Mouse (Mus musculus): ENCODE measurements around the gene Ahcyl2.

The Ahcyl2 gene

DNA sequence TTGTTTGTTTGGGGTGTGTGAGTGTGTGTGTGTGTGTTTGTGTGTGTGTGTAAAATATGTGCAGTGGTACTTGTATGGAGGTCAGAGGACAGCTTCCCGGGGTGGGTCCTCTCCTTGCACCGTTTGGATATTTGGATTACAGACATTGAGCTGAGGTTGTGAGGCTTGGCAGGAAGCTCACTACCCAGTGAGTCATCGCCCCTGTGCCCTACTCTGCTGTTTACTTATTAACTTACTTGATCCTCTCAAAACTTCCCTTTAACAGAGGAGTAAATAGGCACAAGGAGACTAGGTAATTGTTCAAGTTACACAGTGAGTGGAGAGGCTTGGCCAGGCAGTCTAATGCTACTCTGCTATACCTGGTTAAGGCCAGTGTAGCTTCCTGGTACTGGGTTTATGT lies 81.0 kb downstream of the Ahcyl2 start:
- no peak for DNase-seq (ENCODE audit: extremely low read depth, low read depth, low spot score)

DNA sequence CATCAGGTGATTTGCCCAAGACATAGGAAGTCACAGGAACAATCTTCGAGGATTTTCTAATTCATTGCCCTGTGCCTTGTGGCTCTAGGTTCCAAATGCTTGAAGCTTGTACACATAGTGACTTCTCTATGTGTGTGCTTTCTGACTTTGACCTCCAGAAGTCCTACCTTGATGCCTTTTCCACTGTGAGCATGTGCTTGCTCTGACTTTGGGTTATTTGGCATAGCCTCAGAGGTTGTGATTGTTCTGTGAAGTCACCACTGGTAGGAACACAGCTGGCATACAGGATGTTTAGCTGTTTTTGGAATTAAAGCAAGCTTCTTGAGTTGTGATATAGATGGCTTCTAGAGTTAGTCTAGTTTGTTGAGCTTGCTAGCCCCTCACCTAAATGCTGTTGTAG lies 82.3 kb downstream of the Ahcyl2 start:
- DNase-seq (ENCODE audit: extremely low read depth, low read depth, low spot score), result no peak

DNA sequence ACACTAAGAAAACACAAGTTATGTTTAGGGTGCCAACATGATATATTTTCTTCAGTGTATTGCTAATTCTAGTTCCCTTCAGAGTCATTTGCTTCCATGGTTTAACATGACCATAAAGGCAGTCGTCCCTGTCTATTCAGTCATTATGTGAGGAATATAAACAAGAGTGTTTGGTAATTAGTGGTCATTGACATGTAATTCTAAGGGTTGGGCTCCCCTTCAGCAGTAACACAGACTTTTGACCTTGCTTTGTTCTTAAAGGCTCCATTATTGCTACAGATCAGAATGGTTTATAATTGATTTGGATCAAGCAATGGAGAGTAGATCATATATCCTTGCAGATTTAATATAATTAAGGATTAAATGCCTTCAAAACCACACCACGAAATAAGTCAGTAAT lies 82.9 kb downstream of the Ahcyl2 start:
- DNase-seq (ENCODE audit: extremely low read depth, low read depth, low spot score), result no peak

GRCm38 (mm10) chr6:29851873-29852272 lies 84.1 kb downstream of the Ahcyl2 start:
- no peak for DNase-seq (ENCODE audit: extremely low read depth, low read depth, low spot score)

GRCm38 (mm10) chr6:29853213-29853899 lies 85.5 kb downstream of the Ahcyl2 start:
- no peak for DNase-seq (ENCODE audit: extremely low read depth, low read depth, low spot score)

GRCm38 (mm10) chr6:29853900-29854390 lies 86.1 kb downstream of the Ahcyl2 start:
- no peak for DNase-seq (ENCODE audit: extremely low read depth, low read depth, low spot score)

- DNase-seq (ENCODE audit: extremely low read depth, low read depth, low spot score), result no peak
These were observed 90.8 kb downstream of the Ahcyl2 start for GRCm38 (mm10) chr6:29858619-29859018.

DNA sequence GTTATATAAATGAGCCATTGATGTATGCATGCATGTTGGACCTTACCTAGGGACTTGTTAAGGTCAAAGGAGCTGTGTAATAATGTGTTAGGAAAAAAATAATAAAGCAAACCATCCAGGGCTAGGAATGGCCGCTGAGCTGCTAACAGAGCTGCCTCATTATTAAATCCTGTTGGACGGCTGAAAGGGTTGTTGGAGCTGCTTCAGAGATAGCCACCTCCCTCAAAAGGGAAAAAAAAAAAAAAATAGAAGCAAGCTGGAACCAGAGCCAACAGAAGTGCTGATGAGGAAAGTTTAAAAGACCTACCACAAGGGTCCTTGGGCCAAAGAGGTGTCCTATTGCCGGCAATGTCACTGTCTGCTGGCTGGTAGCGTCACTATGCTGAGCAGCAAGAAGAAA lies 91.5 kb downstream of the Ahcyl2 start:
- DNase-seq (ENCODE audit: extremely low read depth, low read depth, low spot score), result no peak

DNA sequence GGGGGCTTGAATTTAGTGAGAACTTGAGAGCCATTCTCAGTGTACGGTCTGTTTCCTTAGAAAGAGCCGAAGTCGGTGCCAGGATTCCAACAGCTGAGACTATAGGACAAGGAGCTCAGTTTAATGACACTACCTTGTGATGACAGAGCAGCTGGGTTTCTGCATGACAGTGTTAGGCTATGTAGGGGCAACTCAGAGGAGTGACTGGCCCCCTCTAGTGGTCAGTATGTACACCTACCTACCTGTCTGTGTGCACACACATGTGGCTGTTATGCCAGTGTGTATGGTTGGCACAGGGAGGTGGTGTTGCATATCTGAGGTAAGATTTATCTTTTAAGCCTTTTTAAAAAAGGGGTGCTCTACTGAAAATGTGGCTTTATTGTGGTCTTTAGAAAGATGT lies 92.4 kb downstream of the Ahcyl2 start:
- DNase-seq (ENCODE audit: extremely low read depth, low read depth, low spot score), result no peak

DNA sequence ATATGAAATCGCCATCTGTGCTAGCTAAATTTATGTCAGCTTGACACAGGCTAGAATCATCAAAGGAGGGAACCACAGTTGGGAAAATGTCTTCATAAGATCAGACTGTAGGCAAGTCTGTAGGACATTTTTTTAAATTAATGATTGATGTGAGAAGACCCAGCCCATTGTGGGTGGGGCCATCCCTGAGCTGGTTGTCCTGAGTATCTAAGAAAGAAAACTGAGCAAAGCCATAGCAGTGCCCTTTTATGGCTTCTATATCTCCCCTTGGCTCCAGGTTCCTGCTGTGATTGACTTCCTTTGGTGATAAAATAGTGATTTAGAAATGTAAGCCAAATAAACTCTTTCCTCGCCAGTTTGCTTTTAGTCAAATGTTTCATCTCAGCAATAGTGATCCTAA lies 97.1 kb downstream of the Ahcyl2 start:
- DNase-seq (ENCODE audit: extremely low read depth, low read depth, low spot score), result no peak

DNA sequence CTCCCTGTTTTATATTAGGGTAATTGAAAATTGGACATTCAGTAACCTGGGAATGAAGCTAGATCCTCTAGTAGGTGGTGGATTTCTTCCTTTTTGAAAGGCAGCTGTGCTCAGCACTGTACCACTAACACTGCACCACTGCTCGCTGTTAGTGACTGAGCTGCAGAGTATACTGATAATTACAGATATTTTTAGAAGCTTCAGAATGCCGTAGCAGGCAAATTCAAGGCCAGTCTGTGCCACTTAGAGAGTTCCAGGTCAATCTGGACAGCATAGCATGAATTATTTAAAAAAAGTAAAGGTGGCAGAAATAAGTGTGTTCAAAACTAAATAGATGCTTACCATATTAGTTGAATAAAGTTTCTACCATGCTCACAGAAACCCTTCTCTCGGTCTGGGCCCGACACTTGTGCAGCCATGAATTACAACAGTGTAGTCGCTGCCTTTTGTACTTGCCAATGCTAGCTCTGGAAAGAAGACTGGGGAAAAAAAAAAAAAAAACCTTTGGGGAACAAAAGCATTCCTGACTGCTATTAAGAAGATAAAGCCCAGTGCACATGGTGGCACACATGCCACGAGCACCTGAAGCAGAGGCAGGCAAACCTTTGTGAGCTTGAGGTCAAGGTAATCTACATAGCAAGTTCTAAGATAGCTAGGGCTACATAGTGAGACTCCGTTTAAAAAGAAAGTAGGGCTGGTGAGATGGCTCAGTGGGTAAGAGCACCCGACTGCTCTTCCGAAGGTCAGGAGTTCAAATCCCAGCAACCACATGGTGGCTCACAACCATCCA lies 99.3 kb downstream of the Ahcyl2 start:
- DNase-seq (ENCODE audit: extremely low read depth, low read depth, low spot score), result no peak

DNA sequence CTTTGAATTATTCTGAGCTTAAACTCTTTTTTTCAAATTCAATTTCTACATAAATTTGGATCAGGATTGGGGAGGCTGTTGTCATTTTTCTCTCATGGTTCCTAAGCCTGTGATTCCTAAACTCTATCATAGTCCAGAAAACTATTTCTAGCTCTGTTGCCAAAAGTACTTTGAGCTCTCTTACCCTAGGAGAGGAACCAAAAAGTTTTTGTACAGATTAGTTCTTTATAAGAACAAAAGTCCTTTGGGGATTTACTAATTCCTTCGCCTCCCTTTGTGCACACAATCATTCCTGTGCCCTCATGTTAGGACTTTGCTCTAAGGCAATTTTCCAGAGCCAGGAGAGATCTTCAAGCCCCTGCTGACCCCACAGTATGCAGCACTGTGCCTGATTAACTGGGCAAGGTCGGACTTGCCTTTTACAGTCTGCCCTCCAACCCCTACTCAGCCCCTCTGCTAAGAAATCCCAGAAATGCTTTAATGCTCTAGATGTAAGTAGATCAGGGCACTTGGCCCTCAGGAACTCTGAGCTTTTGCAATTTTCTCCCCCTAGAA lies 100.6 kb downstream of the Ahcyl2 start:
- DNase-seq (ENCODE audit: extremely low read depth, low read depth, low spot score), result no peak

GRCm38 (mm10) chr6:29873654-29874053 lies 105.8 kb downstream of the Ahcyl2 start:
- DNase-seq (ENCODE audit: extremely low read depth, low read depth, low spot score), result no peak

- no peak for DNase-seq (ENCODE audit: extremely low read depth, low read depth, low spot score)
These were observed 107.8 kb downstream of the Ahcyl2 start for GRCm38 (mm10) chr6:29875576-29875975.

GRCm38 (mm10) chr6:29876782-29877181 lies 109.0 kb downstream of the Ahcyl2 start:
- DNase-seq (ENCODE audit: extremely low read depth, low read depth, low spot score), result no peak

GRCm38 (mm10) chr6:29879579-29879978 lies 111.8 kb downstream of the Ahcyl2 start:
- DNase-seq (ENCODE audit: extremely low read depth, low read depth, low spot score), result no peak

GRCm38 (mm10) chr6:29880796-29881195 lies 113.0 kb downstream of the Ahcyl2 start:
- no peak for DNase-seq (ENCODE audit: extremely low read depth, low read depth, low spot score)

- DNase-seq (ENCODE audit: extremely low read depth, low read depth, low spot score), result no peak
These were observed 114.1 kb downstream of the Ahcyl2 start for GRCm38 (mm10) chr6:29881936-29882335.

- no peak for DNase-seq (ENCODE audit: extremely low read depth, low read depth, low spot score)
These were observed 115.1 kb downstream of the Ahcyl2 start for GRCm38 (mm10) chr6:29882870-29883269.

DNA sequence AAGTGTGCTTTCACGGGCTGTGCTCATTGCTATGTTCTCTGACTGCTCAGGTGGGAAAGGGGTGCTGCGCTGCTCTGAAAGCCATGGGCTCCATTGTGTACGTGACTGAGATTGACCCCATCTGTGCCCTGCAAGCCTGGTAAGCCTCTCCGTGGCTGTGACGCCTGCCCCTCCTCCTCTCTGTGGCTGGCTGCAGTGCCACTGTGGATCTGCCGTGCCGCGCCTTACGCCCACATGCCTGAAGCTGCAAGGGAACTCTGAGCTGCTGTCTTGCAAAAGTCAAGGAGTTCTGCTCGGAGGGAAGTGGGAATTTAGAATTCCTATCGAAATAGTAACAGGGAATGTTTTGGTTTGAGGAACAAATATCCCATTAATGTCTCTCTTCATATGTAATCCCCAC lies 123.3 kb downstream of the Ahcyl2 start:
- no peak for DNase-seq (ENCODE audit: extremely low read depth, low read depth, low spot score)

DNA sequence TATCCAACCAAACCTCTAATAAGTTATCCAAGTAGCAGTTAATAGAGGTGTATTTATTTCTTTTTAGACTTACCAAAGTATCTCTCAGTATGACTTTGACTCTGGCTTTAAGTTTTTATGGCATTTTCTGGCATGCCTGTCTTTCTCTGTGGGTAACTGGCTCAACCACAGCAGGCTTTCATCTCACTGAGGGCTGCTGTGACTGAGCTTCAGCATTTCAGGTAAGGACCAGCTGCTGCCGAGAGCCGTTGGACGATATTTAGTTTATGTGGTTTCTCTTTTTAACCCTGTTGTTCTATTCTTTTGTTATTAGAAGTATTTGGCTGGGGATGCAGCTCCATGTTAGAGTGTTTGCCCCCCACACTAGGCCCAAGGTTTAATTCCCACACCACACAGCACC lies 129.2 kb downstream of the Ahcyl2 start:
- DNase-seq (ENCODE audit: extremely low read depth, low read depth, low spot score), result no peak

GRCm38 (mm10) chr6:29901450-29901849 lies 133.6 kb downstream of the Ahcyl2 start:
- DNase-seq (ENCODE audit: extremely low read depth, low read depth, low spot score), result no peak
